Mouse (Mus musculus) stomach, postnatal 0 days (tissue): ENCODE results near the gene Sctr. TPM values are rescaled to one million over a fixed set of nuclear protein-coding genes. Genes with fewer than 3 reads are reported as not detected.

Experiments used
- ATAC-seq: fragments of 200-750 bp; cut with Nextera tagmentation; 2 replicates; pipeline ENCODE4 v1.8.0; 2017; ENCODE audit not compliant: low FRiP score, low TSS enrichment
- DNase-seq: peaks from one replicate; pipeline ENCODE4 v3.0.0-alpha.2; 2016; ENCODE audit warnings: low spot score
- H3K27ac ChIP-seq: fragments of 300-500 bp; sonication (generic); replicated peaks from 2 replicates; pipeline ENCODE4 v1.5.1; 2014; ENCODE audit warnings: mild to moderate bottlenecking, control low read depth
- H3K27me3 ChIP-seq: fragments of 300-500 bp; sonication (generic); 2 replicates; pipeline ENCODE4 v1.6.1; 2014; ENCODE audit warnings: low read length; ENCODE audit not compliant: control insufficient read depth, insufficient read depth
- H3K36me3 ChIP-seq: fragments of 300-500 bp; sonication (generic); 2 replicates; pipeline ENCODE4 v1.6.1; 2014; ENCODE audit warnings: low read length, mixed read lengths; ENCODE audit not compliant: control insufficient read depth, insufficient read depth
- H3K4me1 ChIP-seq: fragments of 300-500 bp; sonication (generic); replicated peaks from 2 replicates; pipeline ENCODE4 v1.6.1; 2014; ENCODE audit warnings: antibody characterized with exemption; ENCODE audit not compliant: control insufficient read depth, insufficient read depth
- H3K4me2 ChIP-seq: fragments of 300-500 bp; sonication (generic); replicated peaks from 2 replicates; pipeline ENCODE4 v1.6.1; 2014; ENCODE audit warnings: low read depth, mild to moderate bottlenecking, control low read depth, moderate library complexity
- H3K4me3 ChIP-seq: fragments of 300-500 bp; sonication (generic); 2 replicates; pipeline ENCODE4 v1.5.1; 2014; ENCODE audit warnings: low read depth, low read length, control low read depth
- H3K9ac ChIP-seq: fragments of 300-500 bp; sonication (generic); 2 replicates; pipeline ENCODE4 v1.6.1; 2014; ENCODE audit warnings: mild to moderate bottlenecking, low read length, control low read depth, mixed read lengths
- H3K9me3 ChIP-seq: fragments of 300-500 bp; sonication (generic); 2 replicates; pipeline ENCODE4 v1.6.1; 2016; ENCODE audit warnings: low read length; ENCODE audit not compliant: control insufficient read depth
- CTCF ChIP-seq: IDR thresholded peaks from 2 replicates; pipeline ENCODE4 v1.5.1; 2016; ENCODE audit warnings: antibody characterized with exemption, low read depth, mild to moderate bottlenecking, moderate library complexity
- EP300 ChIP-seq: optimal IDR thresholded peaks from 2 replicates; pipeline ENCODE3; 2016; ENCODE audit warnings: antibody characterized with exemption
- WGBS: fragments of 180-500 bp; shearing (Covaris S2); extraction: QIAGEN DNeasy Blood & Tissue Kit; methylation state at CpG from one replicate; pipeline ENCODE4 v1.1.7; 2014; 5-methylcytosine and 5-hydroxymethylcytosine counted together
- polyA plus RNA-seq: library from polyadenylated mRNA; unstranded; fragments of >200 nt; fragmentation: Nextera tagmentation; extraction: Ambion mirVana; gene quantifications from 2 replicates; pipeline ENCODE4 v1.2.1, GENCODE M21; 2015

The Sctr gene
- polyA plus RNA-seq, 1 experiment from 2014 or later, result 3.0 TPM

- H3K9ac ChIP-seq, result no peak overlapping the region
- WGBS, result 52% methylated on average over 14 of the region's 14 CpGs
- H3K4me2 ChIP-seq, result no peak overlapping the region
- H3K27me3 ChIP-seq, result no peaks in the 10 kb centered on the region
- no peak overlapping the region for H3K27ac ChIP-seq
- H3K4me3 ChIP-seq, result no peak overlapping the region
- H3K4me1 ChIP-seq, result no peaks in the 10 kb centered on the region
- TF ChIP-seq CTCF (no peak), EP300 (no peak)
- ATAC-seq (no peak), DNase-seq (no peak)
- no peaks in the 10 kb centered on the region for H3K9me3 ChIP-seq
- H3K36me3 ChIP-seq, result no peaks in the 10 kb centered on the region
These were observed 50.4 kb downstream of the Sctr start for GRCm38 (mm10) chr1:120057044-120057443.

- H3K27ac ChIP-seq, result no peak overlapping the region
- WGBS, result 59% methylated on average over 8 of the region's 8 CpGs
- no peaks in the 10 kb centered on the region for H3K36me3 ChIP-seq
- H3K9ac ChIP-seq, result no peak overlapping the region
- no peak overlapping the region for H3K4me3 ChIP-seq
- TF ChIP-seq EP300 (no peak), CTCF (no peak)
- H3K4me2 ChIP-seq, result no peak overlapping the region
- ATAC-seq (no peak), DNase-seq (no peak)
- H3K4me1 ChIP-seq, result no peaks in the 10 kb centered on the region
- no peaks in the 10 kb centered on the region for H3K27me3 ChIP-seq
- no peaks in the 10 kb centered on the region for H3K9me3 ChIP-seq
These were observed 51.2 kb downstream of the Sctr start for GRCm38 (mm10) chr1:120057674-120058430.

- WGBS, result 65% methylated on average over 5 of the region's 5 CpGs
- Histone ChIP-seq H3K4me1 (no peaks in the 10 kb centered on the region), H3K36me3 (no peaks in the 10 kb centered on the region), H3K27ac (no peak overlapping the region), H3K4me2 (no peak overlapping the region), H3K9ac (no peak overlapping the region), H3K4me3 (no peak overlapping the region), H3K27me3 (no peaks in the 10 kb centered on the region), H3K9me3 (no peaks in the 10 kb centered on the region)
- ATAC-seq (no peak), DNase-seq (no peak)
- TF ChIP-seq EP300 (no peak), CTCF (no peak)
These were observed 54.0 kb downstream of the Sctr start for GRCm38 (mm10) chr1:120060687-120061086.

GRCm38 (mm10) chr1:120062231-120062630, 55.5 kb downstream of the Sctr start:
- no peak for ATAC-seq
- TF ChIP-seq CTCF (no peak), EP300 (no peak)
- H3K9me3 ChIP-seq, result no peaks in the 10 kb centered on the region
- H3K4me1 ChIP-seq, result no peaks in the 10 kb centered on the region
- no peak for DNase-seq
- H3K4me2 ChIP-seq, result no peak overlapping the region
- no peaks in the 10 kb centered on the region for H3K27me3 ChIP-seq
- H3K27ac ChIP-seq, result no peak overlapping the region
- no peak overlapping the region for H3K4me3 ChIP-seq
- no peak overlapping the region for H3K9ac ChIP-seq
- H3K36me3 ChIP-seq, result no peaks in the 10 kb centered on the region
- 91% methylated on average over 7 of the region's 7 CpGs for WGBS

- Histone ChIP-seq H3K4me2 (no peak overlapping the region), H3K36me3 (no peaks in the 10 kb centered on the region), H3K9ac (no peak overlapping the region), H3K27ac (no peak overlapping the region), H3K4me1 (no peaks in the 10 kb centered on the region), H3K9me3 (no peaks in the 10 kb centered on the region), H3K27me3 (no peaks in the 10 kb centered on the region), H3K4me3 (no peak overlapping the region)
- WGBS, result 90% methylated on average over 11 of the region's 11 CpGs
- DNase-seq, result no peak
- no peak for TF ChIP-seq CTCF
- no peak for TF ChIP-seq EP300
- ATAC-seq, result no peak
These were observed 57.5 kb downstream of the Sctr start for GRCm38 (mm10) chr1:120064036-120064682.

GRCm38 (mm10) chr1:120066159-120066558, 59.5 kb downstream of the Sctr start:
- Histone ChIP-seq H3K27ac (no peak overlapping the region), H3K4me1 (no peaks in the 10 kb centered on the region), H3K36me3 (no peaks in the 10 kb centered on the region), H3K9ac (no peak overlapping the region), H3K27me3 (no peaks in the 10 kb centered on the region), H3K4me2 (no peak overlapping the region), H3K4me3 (no peak overlapping the region), H3K9me3 (no peaks in the 10 kb centered on the region)
- no peak for ATAC-seq
- 74% methylated on average over 8 of the region's 8 CpGs for WGBS
- DNase-seq, result no peak
- TF ChIP-seq EP300 (no peak), CTCF (no peak)
